Comparison of ENCODE assay signal across 14 mouse cellular contexts in genomic region chr9:84195338-84195737, GRCm38 (mm10).
"Had no signal": no experiment of that assay in that cellular context is flagged by ENCODE, and none has a peak within 500 bp of the region (broad histone marks: within the 10 kb centered on the region; RNA-seq: fewer than 3 reads in every experiment).

No protein-coding gene starts in this region.

- H3K9ac ChIP-seq: kidney, embryonic 15.5 days; limb, embryonic 12.5 days; liver, embryonic 13.5 days; liver, postnatal 0 days; lung, embryonic 15.5 days; neural tube, embryonic 15.5 days had no signal

- H3K9me3 ChIP-seq: kidney, embryonic 15.5 days; limb, embryonic 12.5 days; liver, embryonic 13.5 days; lung, embryonic 15.5 days; neural tube, embryonic 15.5 days had no signal

- ATAC-seq: liver, postnatal 0 days had no signal

- DNase-seq: kidney, adult 2 months; kidney, postnatal 14 days; liver; liver, embryonic 13.5 days; liver, postnatal 0 days; lung, postnatal 14 days; spleen, adult 18-20 months; thymus, adult 18-20 months; thymus, postnatal 14 days had no signal

- H3K4me2 ChIP-seq: kidney, embryonic 15.5 days; limb, embryonic 12.5 days; liver, embryonic 13.5 days; lung, embryonic 15.5 days; neural tube, embryonic 15.5 days had no signal

- H3K4me1 ChIP-seq: kidney, embryonic 15.5 days; limb, embryonic 12.5 days; liver, embryonic 13.5 days; lung, embryonic 15.5 days; neural tube, embryonic 15.5 days had no signal

- H3K4me3 ChIP-seq: kidney, embryonic 15.5 days; limb, embryonic 12.5 days; liver, embryonic 13.5 days; lung, embryonic 15.5 days; myocyte; neural tube, embryonic 15.5 days had no signal

- H3K27ac ChIP-seq: kidney, embryonic 15.5 days; limb, embryonic 12.5 days; liver, embryonic 13.5 days; lung, embryonic 15.5 days; neural tube, embryonic 15.5 days had no signal

- H3K36me3 ChIP-seq: kidney, embryonic 15.5 days; limb, embryonic 12.5 days; liver, embryonic 13.5 days; lung, embryonic 15.5 days; neural tube, embryonic 15.5 days had no signal

- H3K27me3 ChIP-seq: kidney, embryonic 15.5 days; limb, embryonic 12.5 days; liver, embryonic 13.5 days; lung, embryonic 15.5 days; neural tube, embryonic 15.5 days had no signal
